Mouse (Mus musculus): ENCODE measurements around the gene Fmnl1. TPM values are rescaled to one million over a fixed set of nuclear protein-coding genes. Genes with fewer than 3 reads are reported as not detected.

Fmnl1 gene
- 1.7 and 3.1 TPM in 2 replicates for polyA plus RNA-seq (2015; fragmentation: Nextera tagmentation; extraction: Ambion mirVana)

GRCm38 (mm10) chr11:103170494-103171285 lies at the start of gene Fmnl1:
Fmnl1 (plus strand) TSS chr11:103171107.
- WGBS, result under 1% methylated on average over 61 of the region's 84 CpGs
- Histone ChIP-seq H3K9ac (replicated peaks) (peak within 1 kb of the TSS; percentile 66), H3K9me3 (no peaks in the 10 kb centered on the region), H3K27me3 (peaks cover 41% of the 10 kb centered on the region), H3K4me1 (peaks cover 16% of the 10 kb centered on the region), H3K27ac (replicated peaks) (0 out of 2 replicates have a peak within 1 kb of the TSS, but pooled peaks have one; percentile 4), H3K36me3 (no peaks in the 10 kb centered on the region), H3K4me2 (replicated peaks) (peak within 1 kb of the TSS; percentile 74), H3K4me3 (peak within 1 kb of the TSS; percentile 52)
- ATAC-seq (replicated peaks), result peak; percentile 84

GRCm38 (mm10) chr11:103131701-103132575 lies 39.0 kb upstream of the Fmnl1 start, which contains the start of gene Hexim2:
Hexim2 (plus strand) TSS chr11:103132429.
- H3K9ac ChIP-seq (replicated peaks), result peak within 1 kb of the TSS; percentile 100
- H3K27me3 ChIP-seq, result no peaks in the 10 kb centered on the region
- peak within 1 kb of the TSS; percentile 95 for H3K27ac ChIP-seq (replicated peaks)
- H3K4me1 ChIP-seq, result peaks cover 38% of the 10 kb centered on the region
- H3K4me3 ChIP-seq, result peak within 1 kb of the TSS; percentile 96
- H3K4me2 ChIP-seq (replicated peaks), result peak within 1 kb of the TSS; percentile 89
- under 1% methylated on average over 39 of the region's 39 CpGs for WGBS
- no peaks in the 10 kb centered on the region for H3K36me3 ChIP-seq
- peak; percentile 49 for ATAC-seq (replicated peaks)
- H3K9me3 ChIP-seq, result no peaks in the 10 kb centered on the region

GRCm38 (mm10) chr11:103132576-103133455 lies 38.1 kb upstream of the Fmnl1 start:
- Histone ChIP-seq H3K27me3 (no peaks in the 10 kb centered on the region), H3K4me3 (peak overlapping the region; percentile 96), H3K9ac (replicated peaks) (peak overlapping the region; percentile 100), H3K4me2 (replicated peaks) (peak overlapping the region; percentile 89), H3K9me3 (no peaks in the 10 kb centered on the region), H3K36me3 (no peaks in the 10 kb centered on the region), H3K4me1 (peaks cover 38% of the 10 kb centered on the region), H3K27ac (replicated peaks) (peak overlapping the region; percentile 95)
- peak; percentile 94 for ATAC-seq (replicated peaks)
- under 1% methylated on average over 58 of the region's 58 CpGs for WGBS

GRCm38 (mm10) chr11:103133456-103134185 lies 37.3 kb upstream of the Fmnl1 start:
- peak overlapping the region; percentile 39 for H3K4me2 ChIP-seq (replicated peaks)
- H3K9me3 ChIP-seq, result no peaks in the 10 kb centered on the region
- peak overlapping the region; percentile 22 for H3K9ac ChIP-seq (replicated peaks)
- H3K27ac ChIP-seq (replicated peaks), result peak overlapping the region; percentile 55
- H3K4me1 ChIP-seq, result peaks cover 38% of the 10 kb centered on the region
- H3K27me3 ChIP-seq, result no peaks in the 10 kb centered on the region
- 52% methylated on average over 6 of the region's 6 CpGs for WGBS
- peak overlapping the region; percentile 35 for H3K4me3 ChIP-seq
- ATAC-seq (replicated peaks), result peak; percentile 37; the same call in 1 of the 2 replicates
- no peaks in the 10 kb centered on the region for H3K36me3 ChIP-seq

- H3K9me3 ChIP-seq, result no peaks in the 10 kb centered on the region
- H3K4me2 ChIP-seq (replicated peaks), result peak overlapping the region; percentile 39
- no peak overlapping the region for H3K4me3 ChIP-seq
- peak overlapping the region; percentile 55; the same call in 1 of the 2 replicates for H3K27ac ChIP-seq (replicated peaks)
- 72% methylated on average over 3 of the region's 3 CpGs for WGBS
- no peak overlapping the region for H3K9ac ChIP-seq (replicated peaks)
- H3K4me1 ChIP-seq, result peaks cover 38% of the 10 kb centered on the region
- no peaks in the 10 kb centered on the region for H3K27me3 ChIP-seq
- 0 out of 2 replicates have a peak, but pooled peaks cover 5% of the 10 kb centered on the region for H3K36me3 ChIP-seq
- ATAC-seq (replicated peaks), result no peak
These were observed 36.7 kb upstream of the Fmnl1 start for GRCm38 (mm10) chr11:103134221-103134620.

GRCm38 (mm10) chr11:103136039-103136577 lies 34.8 kb upstream of the Fmnl1 start:
- Histone ChIP-seq H3K27me3 (no peaks in the 10 kb centered on the region), H3K36me3 (0 out of 2 replicates have a peak, but pooled peaks cover 8% of the 10 kb centered on the region), H3K4me2 (replicated peaks) (no peak overlapping the region), H3K4me3 (no peak overlapping the region), H3K9me3 (no peaks in the 10 kb centered on the region), H3K9ac (replicated peaks) (no peak overlapping the region), H3K4me1 (peaks cover 28% of the 10 kb centered on the region), H3K27ac (replicated peaks) (no peak overlapping the region)
- WGBS, result 93% methylated on average over 8 of the region's 8 CpGs
- no peak for ATAC-seq (replicated peaks)

- Histone ChIP-seq H3K9ac (replicated peaks) (no peak overlapping the region), H3K4me1 (peaks cover 22% of the 10 kb centered on the region), H3K4me3 (no peak overlapping the region), H3K4me2 (replicated peaks) (no peak overlapping the region), H3K36me3 (0 out of 2 replicates have a peak, but pooled peaks cover 8% of the 10 kb centered on the region), H3K9me3 (no peaks in the 10 kb centered on the region), H3K27ac (replicated peaks) (no peak overlapping the region), H3K27me3 (no peaks in the 10 kb centered on the region)
- WGBS, result 83% methylated on average over 14 of the region's 14 CpGs
- ATAC-seq (replicated peaks), result no peak
These were observed 30.8 kb upstream of the Fmnl1 start for GRCm38 (mm10) chr11:103139951-103140762.

- H3K27me3 ChIP-seq, result no peaks in the 10 kb centered on the region
- peaks cover 20% of the 10 kb centered on the region for H3K4me1 ChIP-seq
- no peak overlapping the region for H3K9ac ChIP-seq (replicated peaks)
- no peak overlapping the region for H3K27ac ChIP-seq (replicated peaks)
- no peak for ATAC-seq (replicated peaks)
- 59% methylated on average over 6 of the region's 6 CpGs for WGBS
- no peak overlapping the region for H3K4me2 ChIP-seq (replicated peaks)
- 0 out of 2 replicates have a peak, but pooled peaks cover 8% of the 10 kb centered on the region for H3K36me3 ChIP-seq
- H3K9me3 ChIP-seq, result no peaks in the 10 kb centered on the region
- no peak overlapping the region for H3K4me3 ChIP-seq
These were observed 30.2 kb upstream of the Fmnl1 start for GRCm38 (mm10) chr11:103140763-103141100.

- H3K27me3 ChIP-seq, result no peaks in the 10 kb centered on the region
- ATAC-seq (replicated peaks), result no peak
- peak overlapping the region; percentile 24 for H3K9ac ChIP-seq (replicated peaks)
- no peak overlapping the region for H3K4me2 ChIP-seq (replicated peaks)
- H3K27ac ChIP-seq (replicated peaks), result peak overlapping the region; percentile 96
- H3K9me3 ChIP-seq, result no peaks in the 10 kb centered on the region
- 38% methylated on average over 10 of the region's 11 CpGs for WGBS
- H3K4me1 ChIP-seq, result peaks cover 20% of the 10 kb centered on the region
- H3K4me3 ChIP-seq, result no peak overlapping the region
- 0 out of 2 replicates have a peak, but pooled peaks cover 8% of the 10 kb centered on the region for H3K36me3 ChIP-seq
These were observed 29.6 kb upstream of the Fmnl1 start for GRCm38 (mm10) chr11:103141101-103141943.

Measured in forebrain, embryonic 15.5 days (tissue).